Mouse (Mus musculus) retina, postnatal 7 days (tissue): ENCODE measurements around the gene Zscan10.
A peak's percentile ranks its signal among the peaks of the same experiment; 100 is the strongest.
"Not testable (repeated sequence)": the region's sequence is repeated elsewhere in the genome, so short reads cannot be mapped to it uniquely, and the experiment has no call there.

Source experiments
- DNase-seq: peaks from one replicate; pipeline ENCODE4 v3.0.0-alpha.2; 2012; ENCODE audit warnings: low read depth, low spot score

Zscan10 gene

DNA sequence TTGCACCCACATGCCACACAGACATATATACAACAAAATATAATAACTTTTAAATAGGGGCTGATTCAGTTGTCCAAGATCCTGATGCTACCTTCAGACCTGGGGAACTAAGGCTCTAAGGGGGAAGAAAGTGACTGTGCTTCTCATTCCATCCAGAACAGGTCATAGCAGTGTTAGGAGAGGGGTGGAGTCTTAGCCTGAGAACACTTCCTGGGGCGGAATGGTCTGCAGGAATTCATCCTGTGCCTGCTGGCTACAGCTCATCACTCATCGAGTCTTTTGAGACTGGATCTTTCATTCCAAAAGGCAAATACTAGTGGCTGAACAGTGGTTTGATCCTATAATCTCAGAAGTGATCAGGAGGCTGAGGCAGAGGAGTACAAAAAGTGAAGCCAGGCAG lies 13.4 kb upstream of the Zscan10 start:
- DNase-seq, result no peak

DNA sequence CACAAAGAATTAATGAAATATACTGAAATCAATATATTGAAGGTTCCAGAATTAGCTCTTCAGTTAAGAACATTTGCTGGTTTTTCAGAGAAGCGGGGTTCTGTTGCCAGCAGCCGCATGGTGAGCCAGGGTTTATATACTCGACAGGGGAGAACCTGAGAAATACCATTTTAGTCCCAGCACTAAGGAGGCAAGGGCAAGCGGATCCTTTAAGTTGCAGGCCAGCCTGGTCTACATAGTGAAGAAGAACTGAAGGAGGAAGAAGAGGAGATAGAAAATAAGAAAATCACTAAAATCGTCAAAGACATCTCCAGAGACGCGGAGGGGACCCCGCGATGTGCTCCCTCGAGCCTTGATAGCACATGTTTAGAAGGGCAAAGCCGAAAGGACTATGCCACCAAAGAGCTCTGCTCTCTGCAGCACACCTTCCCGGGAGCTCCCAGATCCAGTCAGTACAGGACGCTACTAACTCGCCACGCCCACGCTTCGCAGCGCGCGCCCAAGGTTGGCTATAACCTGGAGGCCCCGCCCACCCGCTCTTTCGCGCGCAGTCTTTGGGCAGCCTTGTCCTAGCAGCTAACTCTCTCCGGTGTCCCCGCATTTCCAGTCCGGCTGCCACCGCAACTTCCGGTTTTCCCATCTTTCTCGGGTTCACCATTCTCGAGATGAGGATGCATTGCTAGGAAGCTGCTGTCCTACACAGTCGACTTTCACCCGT lies 8.3 kb upstream of the Zscan10 start:
- DNase-seq, result peak; percentile 96

- no peak for DNase-seq
Observed at GRCm38 (mm10) chr17:23592926-23593300, 7.7 kb upstream of the Zscan10 start.

DNA sequence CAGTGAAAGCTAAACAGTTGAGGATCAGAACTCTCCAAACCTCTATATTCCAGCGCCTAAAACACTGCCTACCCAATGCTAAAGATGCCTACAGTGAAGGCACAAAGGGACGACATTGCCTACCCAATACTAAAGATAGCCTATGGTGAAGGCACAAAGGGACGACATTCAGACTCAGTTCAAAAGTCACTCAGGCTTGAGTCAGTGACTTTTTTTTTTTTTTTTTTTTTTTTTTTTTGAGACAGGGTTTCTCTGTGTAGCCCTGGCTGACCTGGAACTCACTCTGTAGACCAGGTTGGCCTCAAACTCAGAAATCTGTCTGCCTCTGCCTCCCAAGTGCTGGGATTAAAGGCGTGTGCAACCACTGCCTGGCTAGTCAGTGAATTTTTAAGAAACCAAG lies 5.5 kb upstream of the Zscan10 start:
- not testable (repeated sequence) for DNase-seq

DNA sequence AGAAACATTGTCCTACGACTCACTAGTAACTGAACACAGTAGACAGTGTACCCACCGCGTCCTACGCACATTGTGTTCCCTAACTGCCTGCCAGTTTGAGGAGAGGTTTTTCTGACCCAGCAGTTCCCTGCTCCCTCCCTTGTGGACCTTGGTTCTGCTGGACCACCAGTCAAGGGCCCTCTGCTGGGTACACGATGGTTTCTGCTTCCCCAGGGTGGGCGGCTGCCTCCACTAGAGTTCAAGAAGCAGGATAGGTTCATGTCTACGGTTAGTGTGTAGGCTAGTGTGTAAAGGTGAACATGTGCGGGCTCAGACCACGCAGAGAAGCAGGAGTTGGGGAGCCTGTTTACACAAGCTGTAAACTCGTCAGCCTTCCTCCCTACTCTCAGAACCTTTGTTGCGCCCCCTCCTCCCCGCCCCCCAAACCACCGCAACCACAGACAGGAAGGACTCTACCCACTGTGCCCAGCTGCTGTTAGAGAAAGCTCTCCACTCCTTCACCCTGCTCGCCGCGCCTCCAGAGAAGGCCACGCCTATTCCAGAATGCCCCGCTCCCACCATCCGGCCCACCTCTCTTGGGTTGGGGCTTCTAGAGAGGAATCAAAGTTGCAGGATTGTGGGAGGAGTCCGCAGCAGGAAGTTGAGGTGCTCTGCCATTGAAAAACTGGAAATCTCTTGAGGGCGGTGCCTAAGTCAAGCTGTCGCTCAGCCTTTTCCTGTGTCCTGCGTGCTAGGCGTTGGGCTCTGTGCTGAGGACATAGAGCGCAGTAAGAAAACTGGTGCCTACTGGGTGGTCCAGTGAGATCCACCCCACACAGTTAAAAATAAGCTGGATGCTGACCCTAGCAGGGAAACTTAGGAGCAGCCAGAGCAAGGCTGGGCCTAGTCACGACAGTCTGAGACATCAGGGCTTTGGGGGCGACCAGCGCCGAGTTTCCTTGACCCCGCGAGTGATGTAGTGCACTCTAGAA lies 1.8 kb upstream of the Zscan10 start, which contains the start of gene Zfp13:
Gene Zfp13 (minus strand): TSS at position 906 of the 971 bp plus-strand sequence.
- DNase-seq, result peak; percentile 60

- no peak for DNase-seq
Observed at GRCm38 (mm10) chr17:23599605-23600063, 1.0 kb upstream of the Zscan10 start.

GRCm38 (mm10) chr17:23601836-23602585 lies 1.4 kb downstream of the Zscan10 start:
- no peak for DNase-seq

DNA sequence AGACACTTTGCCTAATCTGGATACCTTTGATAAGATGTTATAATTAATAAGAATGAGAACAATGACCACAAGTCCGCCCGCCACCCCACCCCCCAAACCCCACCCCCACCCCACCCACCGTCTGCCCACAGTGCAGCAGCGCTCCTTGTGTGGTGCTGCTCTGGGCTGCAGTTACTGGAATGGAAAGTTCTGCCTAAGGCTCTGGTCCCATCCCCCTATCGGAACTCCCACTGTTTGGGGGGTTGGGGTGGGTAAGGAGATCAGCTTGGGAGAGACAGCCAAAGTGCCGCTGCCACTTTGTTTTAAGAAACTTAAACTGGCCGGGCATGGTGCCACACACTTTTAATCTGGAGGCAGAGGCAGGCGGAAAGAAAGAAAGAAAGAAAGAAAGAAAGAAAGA lies 2.4 kb downstream of the Zscan10 start:
- no peak for DNase-seq

GRCm38 (mm10) chr17:23603542-23603941 lies 2.9 kb downstream of the Zscan10 start:
- DNase-seq, result no peak

GRCm38 (mm10) chr17:23604394-23604793 lies 3.7 kb downstream of the Zscan10 start:
- DNase-seq, result no peak

DNA sequence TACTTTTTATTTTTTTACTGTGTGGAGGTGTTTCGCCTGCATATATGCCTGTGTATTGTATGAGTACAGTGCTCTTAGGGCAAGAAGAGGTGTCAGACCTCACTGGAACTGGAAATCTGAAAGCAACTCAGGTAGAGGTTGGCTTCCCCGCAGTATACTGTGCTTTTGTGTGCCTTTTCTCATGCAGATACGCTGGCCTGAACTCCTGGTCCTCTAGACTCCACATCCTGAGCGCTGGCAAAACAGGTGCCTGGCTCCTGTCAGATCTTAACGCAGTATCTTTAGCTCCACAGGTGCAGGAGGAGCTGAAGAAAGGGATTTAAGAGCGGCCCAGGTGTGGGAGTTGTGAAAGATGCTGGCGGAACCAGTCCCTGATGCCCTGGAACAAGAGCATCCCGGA lies 4.6 kb downstream of the Zscan10 start:
- no peak for DNase-seq

GRCm38 (mm10) chr17:23609612-23610011 lies 9.0 kb downstream of the Zscan10 start:
- DNase-seq, result no peak

GRCm38 (mm10) chr17:23610361-23610800 lies 9.7 kb downstream of the Zscan10 start:
- DNase-seq, result no peak

DNA sequence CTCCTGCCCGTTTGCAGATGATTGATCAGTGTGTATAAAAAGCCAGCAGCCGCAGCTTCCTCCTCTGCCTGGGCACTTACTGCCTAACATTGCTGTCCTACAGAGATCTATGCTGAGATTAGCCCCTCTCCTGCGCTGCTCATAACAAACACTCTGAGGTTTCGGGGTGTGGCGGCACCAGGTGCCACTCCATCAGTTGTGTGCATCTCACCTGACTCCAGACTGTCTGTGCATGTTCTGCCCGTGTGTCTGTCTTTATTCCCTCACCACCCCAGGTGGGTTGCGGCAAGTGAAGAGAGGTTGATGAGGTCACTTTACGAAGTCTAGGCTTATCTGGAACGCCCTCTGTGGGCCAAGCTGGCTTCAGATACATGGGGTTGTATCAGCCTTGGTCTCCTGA lies 16.4 kb downstream of the Zscan10 start:
- DNase-seq, result no peak

GRCm38 (mm10) chr17:23620351-23620750 lies 19.7 kb downstream of the Zscan10 start:
- DNase-seq, result no peak

- no peak for DNase-seq
Observed at GRCm38 (mm10) chr17:23627813-23628212, 27.2 kb downstream of the Zscan10 start.

DNA sequence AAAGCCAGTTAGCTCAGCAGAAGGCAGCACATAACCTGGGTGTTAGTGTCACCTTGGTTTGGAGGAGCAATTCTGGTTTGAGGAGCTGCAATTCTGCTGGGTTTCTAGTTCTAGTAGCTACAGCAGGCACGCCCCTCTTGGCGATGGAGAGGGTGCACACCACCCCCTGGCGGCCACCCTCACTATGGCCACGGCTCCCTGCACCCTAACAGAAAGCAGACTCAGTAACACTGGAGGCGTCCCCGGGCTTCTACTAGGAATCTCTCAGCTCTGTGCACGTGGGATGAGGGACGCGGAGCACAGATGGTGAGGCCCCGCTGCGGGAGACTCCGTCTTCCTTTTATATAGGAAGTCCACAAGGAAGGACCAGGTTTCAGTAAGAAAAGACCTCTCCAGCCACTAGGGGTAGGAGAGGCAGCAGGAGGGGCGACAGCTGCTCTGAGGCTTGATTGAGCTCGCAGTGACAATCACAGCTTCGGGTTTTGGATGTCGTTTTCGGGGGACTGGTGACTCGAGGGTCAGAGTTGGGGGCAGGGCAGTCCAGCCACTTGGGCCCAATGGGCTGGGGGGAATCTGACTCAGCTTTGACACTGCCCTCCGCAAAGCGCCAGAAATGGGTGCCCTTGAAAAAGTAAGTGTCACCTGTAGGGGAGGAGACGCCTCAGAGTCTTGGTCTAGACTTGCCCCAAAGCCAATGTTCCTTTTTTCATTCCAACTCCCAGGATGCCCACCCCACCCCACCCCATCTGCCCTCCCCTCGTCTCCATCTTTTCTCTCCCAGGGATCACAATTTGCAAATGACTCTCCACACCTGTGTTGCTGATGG lies 29.8 kb downstream of the Zscan10 start:
- DNase-seq, result peak; percentile 42

- no peak for DNase-seq
Observed at GRCm38 (mm10) chr17:23631241-23631640, 30.6 kb downstream of the Zscan10 start.

GRCm38 (mm10) chr17:23644613-23645495 lies 44.2 kb downstream of the Zscan10 start, which contains the start of gene Mmp25:
Gene Mmp25 (minus strand): TSS chr17:23645277.
- no peak for DNase-seq

DNA sequence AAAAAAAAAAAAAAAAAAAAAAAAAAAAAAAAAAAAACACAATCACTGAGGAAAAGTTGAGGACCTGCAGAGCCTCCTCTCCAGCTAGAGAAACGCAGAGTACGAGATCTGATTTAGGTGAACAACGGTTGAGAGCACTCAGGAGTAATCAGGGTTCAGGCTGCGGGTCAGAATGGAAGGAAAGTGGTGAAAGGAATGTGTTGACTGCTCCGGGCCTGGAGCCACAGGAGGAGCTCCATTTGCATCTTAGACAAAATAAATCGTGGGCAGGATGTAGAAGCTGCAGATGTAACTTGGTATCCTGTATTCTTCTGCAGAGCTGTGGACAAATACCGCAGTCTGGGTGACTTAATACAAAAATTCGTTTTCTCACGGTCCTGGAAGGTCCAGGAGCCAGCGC lies 45.2 kb downstream of the Zscan10 start:
- DNase-seq, result no peak
